Mouse (Mus musculus) urinary bladder, postnatal 25 days (tissue): ENCODE results near the gene Gm12216.

Experiments
- DNase-seq: peaks from one replicate; pipeline ENCODE4 v3.0.0; 2022; ENCODE audit warnings: low spot score

Gene Gm12216

GRCm38 (mm10) chr11:53821230-53821944, 37.7 kb downstream of the Gm12216 start:
- DNase-seq, result no peak

- no peak for DNase-seq
These were observed 38.4 kb downstream of the Gm12216 start for GRCm38 (mm10) chr11:53820516-53821170.

- DNase-seq, result no peak
These were observed 39.5 kb downstream of the Gm12216 start for GRCm38 (mm10) chr11:53819511-53819910.

- DNase-seq, result no peak
These were observed 40.3 kb downstream of the Gm12216 start for GRCm38 (mm10) chr11:53818794-53819193.

GRCm38 (mm10) chr11:53816841-53817375, 42.1 kb downstream of the Gm12216 start:
- DNase-seq, result no peak

- no peak for DNase-seq
These were observed 44.2 kb downstream of the Gm12216 start for GRCm38 (mm10) chr11:53814810-53815209.

GRCm38 (mm10) chr11:53813001-53813868, 45.8 kb downstream of the Gm12216 start:
- DNase-seq, result no peak

GRCm38 (mm10) chr11:53811312-53811711, 47.7 kb downstream of the Gm12216 start:
- DNase-seq, result no peak

GRCm38 (mm10) chr11:53810749-53811148, 48.3 kb downstream of the Gm12216 start:
- DNase-seq, result no peak

- DNase-seq, result no peak
These were observed 48.9 kb downstream of the Gm12216 start for GRCm38 (mm10) chr11:53810156-53810555.

GRCm38 (mm10) chr11:53809354-53809753, 49.7 kb downstream of the Gm12216 start:
- DNase-seq, result no peak

GRCm38 (mm10) chr11:53805786-53806185, 53.3 kb downstream of the Gm12216 start:
- peak; percentile 36 for DNase-seq

- no peak for DNase-seq
These were observed 54.3 kb downstream of the Gm12216 start for GRCm38 (mm10) chr11:53804569-53805344.

GRCm38 (mm10) chr11:53803494-53803893, 55.6 kb downstream of the Gm12216 start:
- DNase-seq, result no peak

GRCm38 (mm10) chr11:53803093-53803492, 56.0 kb downstream of the Gm12216 start:
- no peak for DNase-seq

- no peak for DNase-seq
These were observed 58.1 kb downstream of the Gm12216 start for GRCm38 (mm10) chr11:53800975-53801374.

GRCm38 (mm10) chr11:53800036-53800435, 59.0 kb downstream of the Gm12216 start:
- DNase-seq, result no peak

- no peak for DNase-seq
These were observed 60.9 kb downstream of the Gm12216 start for GRCm38 (mm10) chr11:53798041-53798711.

GRCm38 (mm10) chr11:53797386-53797920, 61.6 kb downstream of the Gm12216 start:
- DNase-seq, result no peak

- DNase-seq, result peak; percentile 23
These were observed 62.5 kb downstream of the Gm12216 start for GRCm38 (mm10) chr11:53796409-53797151.
